Mouse (Mus musculus): ENCODE results near the gene Tmem175.

DNA sequence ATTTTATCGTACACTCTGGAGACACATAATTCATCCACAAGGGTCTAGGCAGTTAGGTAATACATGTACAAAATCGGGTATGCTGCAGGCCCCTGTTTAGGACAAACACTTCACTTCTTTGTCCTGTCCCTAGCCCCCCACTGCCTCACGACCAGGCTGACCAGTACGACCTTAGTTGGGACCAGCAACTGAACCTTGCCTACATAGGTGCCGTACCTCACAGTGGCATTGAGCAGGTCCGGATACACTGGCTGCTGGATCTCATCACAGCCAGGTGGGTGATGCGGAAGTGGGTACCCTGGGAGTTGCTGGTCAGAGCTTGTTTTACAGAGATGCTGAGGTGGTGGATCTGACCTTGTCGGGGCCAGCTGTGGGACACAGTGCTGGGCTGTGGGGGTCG, 40.4 kb downstream of the Tmem175 start:
- no peak for TF ChIP-seq CTCF (IDR thresholded peaks at IDR 0.05; ENCODE audit: low read depth)
- no peak for TF ChIP-seq EP300 (IDR thresholded peaks at IDR 0.05; ENCODE audit: low read depth)
